Mouse (Mus musculus) fibroblast of lung, adult 2 months (primary cell): ENCODE measurements at regions not wholly inside any gene's neighbourhood (a gene's known extent, or its start where the extent isn't known, plus 50 kb on each side); places are given as distances from the start of the nearest gene placed in this dataset.

ENCODE experiments used
- DNase-seq: peaks from one replicate; pipeline ENCODE4 v3.0.0-alpha.2; 2011; ENCODE audit warnings: low read depth

DNA sequence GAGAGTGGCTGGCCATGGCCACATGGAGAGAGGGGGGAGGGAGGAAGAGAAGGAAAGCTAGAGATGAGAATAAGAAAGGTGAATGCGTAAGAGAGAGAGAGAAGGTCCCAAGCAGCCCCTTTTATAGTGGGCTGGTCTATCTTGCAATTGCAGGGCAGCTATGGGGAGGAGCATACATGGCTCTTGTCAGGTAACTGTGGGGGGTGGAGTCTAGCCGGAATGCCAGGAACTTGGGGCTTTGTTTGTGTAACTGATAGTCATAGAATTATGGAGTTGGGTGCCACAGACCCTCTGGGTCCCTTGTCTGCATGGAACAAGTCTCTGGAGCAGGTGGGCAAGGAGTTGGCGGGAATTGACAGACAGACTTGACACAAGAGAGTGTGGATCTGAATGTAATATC is 2151.8 kb downstream of the 4930444P10Rik start:
- no peak for DNase-seq

DNA sequence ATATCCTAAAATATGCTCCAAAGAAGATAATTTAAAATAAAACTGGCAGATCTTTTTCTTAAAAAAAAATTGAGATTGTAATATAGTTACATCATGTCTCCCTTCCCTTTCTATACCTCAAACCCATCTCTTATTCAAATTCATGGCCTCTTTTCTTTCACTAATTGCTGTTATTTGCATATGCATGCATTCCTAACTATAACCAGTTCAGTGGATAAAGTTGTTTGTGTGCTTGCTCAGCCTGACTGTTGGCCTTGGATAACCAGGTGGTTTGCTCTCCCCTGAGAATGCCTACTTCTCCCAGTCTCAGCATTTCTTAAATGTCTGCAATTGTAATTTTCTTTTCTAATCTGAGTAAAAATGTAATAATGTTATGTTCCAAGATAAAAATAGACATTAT is 2154.8 kb downstream of the 4930444P10Rik start:
- DNase-seq: no peak

GRCm38 (mm10) chr1:13935938-13936491 is 2157.1 kb downstream of the 4930444P10Rik start:
- DNase-seq: no peak

- no peak for DNase-seq
Measured at GRCm38 (mm10) chr1:13928679-13929078, 2164.4 kb downstream of the 4930444P10Rik start.

- no peak for DNase-seq
Measured at GRCm38 (mm10) chr1:13927964-13928363, 2165.2 kb downstream of the 4930444P10Rik start.

GRCm38 (mm10) chr1:13925994-13926393 is 2167.1 kb downstream of the 4930444P10Rik start:
- no peak for DNase-seq

DNA sequence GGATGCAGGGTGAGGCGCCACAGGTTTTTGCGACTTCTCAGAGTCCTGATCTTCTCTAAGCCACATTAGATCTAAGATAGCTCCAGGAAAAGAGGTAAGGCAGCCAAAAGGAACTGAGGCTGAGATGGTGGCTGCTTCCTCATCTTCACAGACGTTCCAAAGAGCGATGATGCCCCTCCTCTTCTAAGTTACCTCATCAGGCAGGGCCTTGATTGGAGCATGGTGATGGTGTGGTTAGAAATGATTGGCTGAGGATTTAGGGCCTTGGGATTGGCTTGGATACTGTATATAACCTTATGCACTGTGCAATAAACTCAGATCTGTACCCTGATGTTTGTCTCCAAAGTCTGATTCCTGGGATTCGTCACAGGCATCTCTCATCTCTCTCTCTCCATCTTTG is 2177.9 kb downstream of the 4930444P10Rik start:
- DNase-seq: no peak

- DNase-seq: no peak
Measured at GRCm38 (mm10) chr1:13879126-13879525, 2214.0 kb downstream of the 4930444P10Rik start.

- DNase-seq: no peak
Measured at GRCm38 (mm10) chr1:13873925-13874324, 2219.2 kb downstream of the 4930444P10Rik start.

GRCm38 (mm10) chr1:13872536-13872935 is 2220.6 kb downstream of the 4930444P10Rik start:
- DNase-seq: no peak

GRCm38 (mm10) chr1:13870631-13871286 is 2222.4 kb downstream of the 4930444P10Rik start:
- no peak for DNase-seq

DNA sequence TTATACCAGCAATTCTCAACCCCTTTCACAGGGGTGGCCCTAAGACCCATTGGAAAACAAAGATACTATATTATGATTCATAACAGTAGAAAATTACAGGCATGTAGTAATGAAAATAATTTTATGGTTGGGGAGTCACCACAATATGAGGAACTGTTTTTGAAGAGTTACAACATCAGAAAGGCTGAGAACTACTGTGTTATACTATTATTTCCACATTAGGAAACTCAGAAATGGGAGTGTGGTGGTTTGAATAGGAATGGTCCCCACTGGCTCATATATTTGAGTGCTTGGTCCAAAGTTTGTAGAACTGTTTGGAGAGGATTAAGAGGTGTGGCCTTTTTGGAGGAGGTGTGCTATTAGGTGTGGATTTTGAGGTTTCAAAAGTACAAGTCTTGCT is 2227.4 kb downstream of the 4930444P10Rik start:
- no peak for DNase-seq

DNA sequence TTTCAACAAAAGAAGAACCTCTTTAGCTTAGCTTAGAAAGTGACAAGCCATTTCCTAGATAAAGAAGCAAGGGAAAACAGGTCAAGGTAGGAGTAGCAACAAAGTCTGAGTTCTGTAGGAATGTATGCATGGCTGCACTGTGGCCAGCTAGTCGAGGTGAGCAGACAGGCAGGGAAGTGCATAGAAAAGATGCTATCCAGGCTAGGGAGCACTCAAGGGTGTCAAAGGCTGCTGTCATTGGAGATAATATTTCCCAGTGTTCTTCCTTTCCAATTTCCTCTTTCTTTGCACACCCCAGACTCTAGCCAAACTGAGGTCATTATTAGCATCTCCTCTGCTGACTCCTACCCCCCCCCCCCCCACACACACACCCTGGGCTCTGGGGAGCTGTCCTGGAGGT is 2229.4 kb downstream of the 4930444P10Rik start:
- DNase-seq: no peak

DNA sequence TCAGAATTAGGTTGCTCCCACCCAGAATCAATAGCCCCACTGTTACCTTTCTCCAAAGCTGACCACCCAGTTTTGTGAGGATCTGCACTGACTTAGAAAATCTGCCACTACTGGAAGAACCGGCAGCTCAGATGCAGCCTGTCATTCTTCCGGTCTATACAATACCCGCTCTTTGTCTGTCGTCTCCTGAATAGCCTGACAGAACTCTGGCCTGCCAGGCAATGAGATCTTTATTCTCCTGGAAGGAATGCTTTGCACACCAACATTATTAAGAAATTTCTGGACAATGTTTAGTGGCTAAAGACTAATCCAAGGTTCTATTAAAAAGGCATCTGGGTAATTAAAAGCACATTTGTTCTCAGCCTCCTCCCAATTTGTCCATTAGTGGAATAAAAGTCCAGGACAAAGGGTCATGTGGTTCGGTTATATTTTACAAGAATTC is 2232.0 kb downstream of the 4930444P10Rik start:
- DNase-seq: no peak

- DNase-seq: no peak
Measured at GRCm38 (mm10) chr1:13860469-13860868, 2232.7 kb downstream of the 4930444P10Rik start.

GRCm38 (mm10) chr1:13859723-13860122 is 2233.4 kb downstream of the 4930444P10Rik start:
- no peak for DNase-seq

- no peak for DNase-seq
Measured at GRCm38 (mm10) chr1:13858371-13859018, 2234.6 kb downstream of the 4930444P10Rik start.

DNA sequence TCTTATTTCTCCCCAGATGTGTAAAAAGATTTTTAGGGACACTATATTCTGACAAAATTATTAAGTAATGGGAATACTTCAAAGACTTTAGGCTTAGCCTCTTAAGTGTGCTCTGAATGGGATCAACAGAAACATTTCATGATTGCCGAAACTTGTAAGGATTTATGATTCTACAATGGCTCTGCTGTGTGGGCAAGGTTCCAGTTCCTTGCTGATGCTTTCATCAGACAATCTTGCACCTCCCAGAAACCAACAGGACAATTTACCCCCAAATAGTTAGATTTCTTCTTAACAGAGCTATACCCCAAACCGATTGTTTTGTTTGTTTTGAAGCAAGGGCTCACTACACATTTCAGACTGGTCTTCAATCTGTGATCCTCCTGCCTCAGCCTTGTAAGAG is 2236.1 kb downstream of the 4930444P10Rik start:
- DNase-seq: no peak

DNA sequence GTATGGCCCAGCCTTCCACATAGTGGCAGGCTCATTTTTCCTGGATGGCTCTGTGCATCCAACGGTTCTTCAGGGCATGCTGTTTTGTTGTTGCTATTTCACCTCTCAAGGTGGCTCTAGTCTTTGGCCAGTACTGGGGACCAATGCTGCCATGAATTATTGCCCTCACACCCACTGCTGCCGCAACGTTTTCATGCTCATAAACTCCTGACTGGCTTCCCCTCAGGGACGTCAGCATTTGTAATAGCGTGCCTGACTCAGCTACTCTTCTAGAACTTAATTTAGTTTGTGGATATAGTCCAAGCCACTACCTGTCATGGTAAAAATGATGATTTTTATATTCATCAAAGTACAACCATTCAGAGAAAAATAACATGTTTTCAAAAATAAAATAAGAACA is 2242.0 kb downstream of the 4930444P10Rik start:
- DNase-seq: no peak

DNA sequence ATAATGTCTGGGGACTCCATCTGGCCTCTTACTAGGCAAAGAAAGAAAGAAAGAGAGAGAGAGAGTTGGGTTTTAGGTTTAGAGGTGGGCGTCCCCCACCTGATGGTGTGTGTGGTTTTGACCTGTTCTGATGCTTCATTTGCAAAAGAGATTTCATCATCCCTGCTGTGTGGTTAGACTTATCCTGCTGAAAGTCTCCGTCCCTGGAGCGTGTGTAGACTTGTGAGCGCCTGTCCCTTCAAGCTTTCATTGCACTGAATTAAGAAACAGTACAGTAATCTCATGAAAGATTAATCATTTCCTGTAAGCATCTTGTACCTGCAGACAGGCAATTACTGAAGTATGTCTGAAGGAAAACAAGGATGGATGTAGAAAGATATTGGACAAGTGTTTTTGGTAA is 2244.1 kb downstream of the 4930444P10Rik start:
- DNase-seq: no peak

DNA sequence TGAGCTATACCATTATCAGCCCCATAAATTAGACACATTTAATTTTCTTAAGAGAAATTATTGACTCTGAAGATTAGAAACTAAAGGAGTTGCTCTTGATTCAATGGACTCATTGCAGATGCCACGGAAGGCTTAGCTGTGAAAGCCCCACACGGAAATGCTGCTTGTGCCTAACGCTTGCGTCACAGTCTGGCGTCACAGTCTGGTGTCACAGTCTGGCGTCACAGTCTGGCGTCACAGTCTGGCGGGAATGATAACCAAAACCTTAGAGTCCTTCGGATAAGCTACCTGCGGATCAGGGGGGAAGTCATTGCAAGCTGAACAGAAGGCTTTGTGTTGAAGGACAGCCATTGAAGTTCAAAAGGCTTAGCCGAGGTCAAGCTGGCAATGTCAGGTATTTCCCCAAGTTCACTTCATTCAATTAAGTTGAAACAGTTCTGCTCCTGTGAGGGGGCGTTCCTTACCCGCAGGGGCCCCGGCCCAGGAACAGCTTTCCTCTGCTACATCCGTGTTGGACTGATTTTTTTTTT is 2246.7 kb downstream of the 4930444P10Rik start:
- no peak for DNase-seq

DNA sequence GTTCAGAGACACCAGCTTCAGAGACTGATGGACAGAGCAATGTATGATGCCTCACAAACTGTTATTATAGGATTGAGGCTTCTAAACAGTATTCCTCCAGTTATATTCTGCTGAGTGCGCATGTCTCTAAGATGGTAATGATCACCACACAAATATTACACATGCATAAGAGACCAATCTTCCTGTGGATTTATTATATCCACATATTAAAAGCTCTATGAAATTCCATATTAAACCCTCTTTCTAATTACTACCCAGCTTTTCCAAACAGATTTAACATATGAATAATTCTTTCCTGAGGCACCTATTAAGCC is 2252.9 kb downstream of the 4930444P10Rik start:
- DNase-seq: no peak

DNA sequence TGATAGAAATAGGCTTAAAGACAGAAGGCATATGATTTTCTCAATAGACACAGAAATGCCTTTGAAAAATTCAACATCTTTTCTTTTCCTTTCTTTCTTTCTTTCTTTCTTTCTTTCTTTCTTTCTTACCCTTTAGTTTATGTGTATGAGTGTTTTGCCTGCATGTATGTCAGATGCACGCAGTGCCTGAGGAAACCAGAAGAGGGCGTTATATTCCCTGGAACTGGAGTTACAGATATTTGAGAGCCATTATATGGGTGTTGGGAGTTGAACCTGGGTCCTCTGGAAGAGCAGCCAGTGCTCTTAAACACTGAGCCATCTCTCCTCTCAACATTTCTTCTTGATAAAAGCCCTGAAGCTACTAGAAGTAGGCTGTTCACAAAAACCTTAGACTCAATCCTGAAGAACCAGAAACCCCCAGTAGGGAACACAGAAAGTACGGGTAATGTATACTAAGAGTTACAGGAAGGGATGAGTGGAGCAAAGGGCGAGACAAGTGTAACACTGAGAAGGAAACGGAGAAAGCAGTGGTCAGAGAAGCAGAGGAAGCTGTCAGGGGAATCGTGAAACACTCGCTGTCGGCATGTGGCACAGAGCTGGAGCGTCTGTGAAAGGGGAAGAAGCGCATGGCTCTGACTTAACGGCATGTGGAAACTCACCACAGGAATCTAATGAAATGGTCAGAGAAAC is 2253.4 kb downstream of the 4930444P10Rik start:
- DNase-seq: no peak
